Mouse (Mus musculus): ENCODE data around the gene Dapk3. TPM values are rescaled to one million over a fixed set of nuclear protein-coding genes. Genes with fewer than 3 reads are reported as not detected.

Dapk3 gene
- polyA plus RNA-seq, 1 experiment from 2014 or later: 17.8 TPM

DNA sequence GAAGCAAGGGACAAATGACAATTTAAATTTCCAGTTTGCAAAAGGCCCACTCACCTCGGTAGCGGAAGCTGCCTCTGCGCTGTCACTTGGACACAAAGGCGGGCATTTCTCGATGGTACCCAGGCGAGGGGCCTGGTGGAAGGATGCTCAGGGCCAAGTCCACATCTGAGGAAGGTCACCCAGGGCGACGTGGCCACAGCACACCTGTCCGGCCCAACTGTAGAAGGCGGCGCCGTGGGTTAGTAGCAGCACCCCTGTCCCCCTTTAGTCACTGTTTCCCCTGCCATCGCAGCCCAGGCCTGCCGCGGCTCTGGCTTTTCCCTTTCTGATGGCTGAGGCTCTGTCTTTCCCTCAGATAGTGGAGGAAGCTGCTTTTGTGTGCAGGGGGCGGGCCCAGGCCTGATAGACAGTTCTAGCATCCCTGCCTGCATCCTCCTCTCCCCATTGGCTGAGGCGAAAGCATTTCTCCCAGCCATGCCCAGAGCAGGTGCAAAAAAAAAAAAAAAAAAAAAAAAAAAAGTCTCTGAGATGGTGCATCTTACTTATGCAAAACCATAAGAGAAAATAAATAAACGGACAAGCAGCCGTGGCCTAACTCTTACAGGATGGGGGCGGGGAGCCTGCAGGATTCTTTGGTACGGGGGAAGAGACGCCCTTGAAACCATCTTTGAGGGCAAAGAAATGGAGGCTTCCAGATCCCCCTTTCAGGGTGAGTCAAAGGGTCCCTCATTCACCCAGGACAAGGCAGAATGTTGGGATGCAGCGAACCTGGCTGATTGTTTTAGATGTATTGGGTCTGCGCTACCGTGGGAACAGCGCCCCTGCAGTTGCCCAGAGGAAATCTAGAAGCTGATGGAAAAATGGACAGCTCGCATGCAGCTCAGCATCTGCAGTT lies 47.9 kb downstream of the Dapk3 start, which contains the start of gene Atcay:
Gene Atcay, minus strand, starts transcription at position 396 of the 895 bp plus-strand sequence.
- H3K27me3 ChIP-seq: peaks cover 60% of the 10 kb centered on the region
- no peak within 1 kb of the TSS for H3K4me2 ChIP-seq
- peaks cover 18% of the 10 kb centered on the region for H3K4me1 ChIP-seq (replicated peaks)
- no peak for ATAC-seq (ENCODE audit: insufficient read depth)
- H3K4me3 ChIP-seq (replicated peaks): no peak within 1 kb of the TSS
- H3K9me3 ChIP-seq (replicated peaks): no peaks in the 10 kb centered on the region
- H3K27ac ChIP-seq (replicated peaks): no peak within 1 kb of the TSS
- no peak within 1 kb of the TSS for H3K9ac ChIP-seq
- H3K36me3 ChIP-seq (replicated peaks): no peaks in the 10 kb centered on the region
- 12% methylated on average over 27 of the region's 27 CpGs for WGBS (ENCODE audit: insufficient replicate concordance)

DNA sequence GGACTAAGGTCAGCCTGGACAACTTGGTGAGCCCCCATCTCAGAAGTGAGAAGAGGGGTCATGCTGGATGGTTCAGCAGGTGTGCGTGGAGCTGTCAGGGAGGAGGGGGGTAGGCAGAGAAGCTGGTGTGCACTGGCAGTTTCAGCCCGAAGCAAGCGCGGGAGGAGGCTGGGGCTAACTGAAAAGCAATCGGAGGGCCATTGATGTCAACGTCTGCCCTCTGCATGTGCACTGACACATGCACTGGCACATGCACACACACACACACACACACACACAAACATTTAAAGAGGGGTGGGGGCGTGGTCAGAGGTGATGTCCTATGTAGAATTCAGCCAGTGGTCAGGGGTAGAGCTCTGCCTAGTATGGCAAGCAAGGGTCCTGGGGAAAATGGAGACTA lies 48.6 kb downstream of the Dapk3 start:
- ATAC-seq (ENCODE audit: insufficient read depth): no peak
- no peak overlapping the region for H3K9ac ChIP-seq
- H3K27me3 ChIP-seq: peaks cover 63% of the 10 kb centered on the region
- no peak overlapping the region for H3K27ac ChIP-seq (replicated peaks)
- H3K4me3 ChIP-seq (replicated peaks): no peak overlapping the region
- 37% methylated on average over 7 of the region's 7 CpGs for WGBS (ENCODE audit: insufficient replicate concordance)
- H3K9me3 ChIP-seq (replicated peaks): no peaks in the 10 kb centered on the region
- H3K4me1 ChIP-seq (replicated peaks): peaks cover 18% of the 10 kb centered on the region
- H3K4me2 ChIP-seq: no peak overlapping the region
- no peaks in the 10 kb centered on the region for H3K36me3 ChIP-seq (replicated peaks)

DNA sequence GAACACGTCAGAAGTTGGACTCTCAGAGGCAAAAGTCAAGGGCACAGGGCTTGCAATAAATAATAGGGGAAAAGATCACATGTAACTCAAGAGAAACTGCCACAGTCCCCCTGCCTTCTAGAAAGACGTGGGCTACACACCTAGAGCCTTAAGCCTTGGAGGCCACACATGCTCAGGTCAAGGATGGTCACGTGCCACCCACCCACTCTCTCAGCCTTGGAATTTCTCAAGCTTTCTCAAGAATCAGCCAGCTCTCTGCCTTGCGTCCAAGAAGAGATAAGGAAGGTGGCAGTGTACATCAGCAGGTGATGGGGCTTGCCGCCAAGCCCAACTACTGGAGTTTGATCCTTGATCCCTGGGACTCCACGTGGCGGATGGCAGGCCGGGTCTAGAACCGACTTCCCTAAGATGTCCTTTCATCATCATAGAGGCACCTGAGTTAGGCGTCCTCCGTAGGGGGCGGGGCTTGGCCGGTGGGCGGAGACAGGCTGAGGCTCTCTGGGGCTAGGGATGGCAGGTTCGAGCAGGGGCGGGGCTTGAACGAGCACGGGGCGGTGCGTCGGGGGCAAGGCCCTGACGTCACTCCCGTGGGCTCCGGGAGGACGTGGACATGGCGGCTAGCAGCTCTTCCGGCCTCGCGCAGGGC lies 49.9 kb downstream of the Dapk3 start, which contains the start of gene Zfr2:
Gene Zfr2, plus strand, starts transcription at position 576 of the 646 bp plus-strand sequence.
- no peaks in the 10 kb centered on the region for H3K9me3 ChIP-seq (replicated peaks)
- H3K4me3 ChIP-seq (replicated peaks): peak within 1 kb of the TSS; percentile 69
- H3K27me3 ChIP-seq: peaks cover 74% of the 10 kb centered on the region
- H3K4me2 ChIP-seq: peak within 1 kb of the TSS; percentile 87
- H3K4me1 ChIP-seq (replicated peaks): peaks cover 18% of the 10 kb centered on the region
- WGBS (ENCODE audit: insufficient replicate concordance): 6% methylated on average over 29 of the region's 29 CpGs
- peak within 1 kb of the TSS; percentile 57 for H3K9ac ChIP-seq
- no peaks in the 10 kb centered on the region for H3K36me3 ChIP-seq (replicated peaks)
- peak within 1 kb of the TSS; percentile 53; the same call in 1 of the 2 replicates for H3K27ac ChIP-seq (replicated peaks)
- peak; percentile 73 for ATAC-seq (ENCODE audit: insufficient read depth)

DNA sequence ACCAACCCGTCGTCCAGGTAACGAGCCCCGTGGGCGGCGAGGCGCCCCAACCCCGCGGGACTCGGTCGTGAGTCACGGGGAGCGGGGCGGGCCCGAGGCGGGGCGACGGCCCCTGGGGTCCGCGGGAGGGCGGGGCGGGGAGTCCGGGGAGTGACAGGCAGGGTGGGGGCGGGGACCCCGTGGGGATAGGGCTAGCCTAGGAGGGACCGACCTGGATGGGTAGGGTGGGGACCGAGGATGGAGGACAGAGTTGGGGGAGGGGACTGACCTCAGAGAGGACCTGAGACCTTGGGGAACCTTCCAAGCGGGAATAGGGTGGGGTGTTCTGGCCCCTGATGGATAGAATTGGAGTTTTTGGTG lies 50.4 kb downstream of the Dapk3 start:
- Histone ChIP-seq H3K9ac (peak overlapping the region; percentile 57), H3K27me3 (peaks cover 74% of the 10 kb centered on the region), H3K4me1 (replicated peaks) (peaks cover 18% of the 10 kb centered on the region), H3K9me3 (replicated peaks) (no peaks in the 10 kb centered on the region), H3K4me2 (peak overlapping the region; percentile 87), H3K36me3 (replicated peaks) (no peaks in the 10 kb centered on the region), H3K27ac (replicated peaks) (peak overlapping the region; percentile 53; the same call in 1 of the 2 replicates), H3K4me3 (replicated peaks) (peak overlapping the region; percentile 69)
- 2% methylated on average over 28 of the region's 28 CpGs for WGBS (ENCODE audit: insufficient replicate concordance)
- peak; percentile 56; the same call in 1 of the 2 replicates for ATAC-seq (ENCODE audit: insufficient read depth)

DNA sequence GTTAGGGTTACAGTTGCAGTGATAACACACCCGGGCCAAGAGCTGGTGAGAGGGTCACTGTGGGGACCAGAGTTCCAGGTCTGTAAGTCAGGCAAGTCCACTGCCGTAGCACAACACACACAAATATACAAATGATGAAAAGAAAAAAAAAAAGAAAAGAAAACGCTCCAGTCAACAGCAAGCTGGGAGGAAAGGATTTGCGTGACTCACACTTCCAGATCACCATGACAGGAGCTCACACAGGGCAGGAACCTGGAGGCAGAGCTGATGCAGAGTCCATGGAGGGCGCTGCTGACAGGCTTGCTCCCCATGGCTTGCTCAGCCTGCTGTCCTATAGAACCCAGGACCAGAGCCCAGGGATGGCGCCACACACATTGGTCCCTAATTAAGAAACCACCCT lies 51.4 kb downstream of the Dapk3 start:
- no peak overlapping the region for H3K27ac ChIP-seq (replicated peaks)
- no peak overlapping the region for H3K4me3 ChIP-seq (replicated peaks)
- WGBS (ENCODE audit: insufficient replicate concordance): 76% methylated on average over 6 of the region's 6 CpGs
- no peaks in the 10 kb centered on the region for H3K36me3 ChIP-seq (replicated peaks)
- peaks cover 72% of the 10 kb centered on the region for H3K27me3 ChIP-seq
- no peaks in the 10 kb centered on the region for H3K9me3 ChIP-seq (replicated peaks)
- H3K4me1 ChIP-seq (replicated peaks): peaks cover 18% of the 10 kb centered on the region
- no peak overlapping the region for H3K9ac ChIP-seq
- ATAC-seq (ENCODE audit: insufficient read depth): no peak
- H3K4me2 ChIP-seq: peak overlapping the region; percentile 87; the same call in 1 of the 2 replicates

DNA sequence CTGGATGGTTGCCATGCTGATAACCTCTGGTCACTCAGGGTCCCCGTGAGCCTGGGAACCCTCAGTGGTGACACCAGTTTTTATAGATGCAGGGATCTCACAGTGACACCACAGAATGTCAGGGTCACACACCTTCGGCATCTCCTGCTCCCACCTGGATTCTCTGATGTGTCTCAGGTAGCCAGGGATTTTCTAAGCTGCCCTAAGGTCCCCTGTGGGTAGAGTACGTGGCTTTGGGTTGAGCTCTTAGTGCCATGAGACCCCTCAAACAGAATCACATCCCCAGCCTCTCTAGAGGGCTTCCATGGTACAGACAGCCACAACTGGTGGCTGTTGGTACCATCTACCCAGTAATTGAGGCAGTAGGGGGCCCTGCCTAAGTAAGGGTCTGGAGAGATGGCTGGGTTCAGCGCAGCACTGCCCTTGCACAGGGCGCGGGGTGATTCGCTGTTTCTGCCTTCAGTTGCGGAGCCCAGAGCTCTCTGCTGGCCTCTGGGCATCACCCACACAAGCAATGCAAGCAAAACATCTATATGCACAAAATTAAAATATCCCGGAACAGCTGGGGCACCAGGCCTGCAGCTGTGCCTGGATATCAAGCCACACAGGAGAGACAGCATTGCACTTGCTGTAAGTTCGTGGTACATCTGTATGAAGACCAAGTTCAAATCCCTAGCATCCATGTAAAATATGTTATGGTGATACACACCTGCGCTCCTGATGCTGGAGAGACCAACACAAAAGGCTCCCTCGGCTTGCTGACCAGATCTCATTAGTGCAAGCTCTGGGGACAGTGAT lies 53.9 kb downstream of the Dapk3 start:
- Histone ChIP-seq H3K4me2 (no peak overlapping the region), H3K9me3 (replicated peaks) (no peaks in the 10 kb centered on the region), H3K4me3 (replicated peaks) (no peak overlapping the region), H3K27me3 (peaks cover 72% of the 10 kb centered on the region), H3K9ac (no peak overlapping the region), H3K27ac (replicated peaks) (no peak overlapping the region), H3K4me1 (replicated peaks) (peaks cover 22% of the 10 kb centered on the region), H3K36me3 (replicated peaks) (no peaks in the 10 kb centered on the region)
- 65% methylated on average over 12 of the region's 12 CpGs for WGBS (ENCODE audit: insufficient replicate concordance)
- no peak for ATAC-seq (ENCODE audit: insufficient read depth)

DNA sequence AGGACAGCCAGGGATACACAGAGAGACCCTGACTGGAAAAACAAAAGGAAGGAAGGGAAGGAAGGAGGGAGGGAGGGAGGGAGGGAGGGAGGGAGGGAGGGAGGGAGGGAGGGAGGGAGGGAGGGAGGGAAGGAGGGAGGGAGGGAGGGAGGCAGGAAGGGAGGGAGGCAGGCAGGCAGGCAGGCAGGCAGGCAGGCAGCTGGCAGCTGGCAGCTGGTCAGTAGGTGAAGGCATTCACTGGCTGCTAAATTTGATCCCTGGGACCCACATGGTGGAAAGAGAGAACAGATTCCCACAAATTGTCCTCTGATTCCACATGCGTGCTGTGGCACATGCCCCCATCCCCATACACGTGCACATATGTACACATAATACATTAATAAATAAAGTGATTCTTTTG lies 55.8 kb downstream of the Dapk3 start:
- ATAC-seq (ENCODE audit: insufficient read depth): no peak
- Histone ChIP-seq H3K36me3 (replicated peaks) (no peaks in the 10 kb centered on the region), H3K27ac (replicated peaks) (no peak overlapping the region), H3K27me3 (peaks cover 79% of the 10 kb centered on the region), H3K9ac (no peak overlapping the region), H3K9me3 (replicated peaks) (no peaks in the 10 kb centered on the region), H3K4me2 (no peak overlapping the region), H3K4me1 (replicated peaks) (peaks cover 9% of the 10 kb centered on the region), H3K4me3 (replicated peaks) (no peak overlapping the region)
- WGBS (ENCODE audit: insufficient replicate concordance): 63% methylated on average over 2 of the region's 2 CpGs

DNA sequence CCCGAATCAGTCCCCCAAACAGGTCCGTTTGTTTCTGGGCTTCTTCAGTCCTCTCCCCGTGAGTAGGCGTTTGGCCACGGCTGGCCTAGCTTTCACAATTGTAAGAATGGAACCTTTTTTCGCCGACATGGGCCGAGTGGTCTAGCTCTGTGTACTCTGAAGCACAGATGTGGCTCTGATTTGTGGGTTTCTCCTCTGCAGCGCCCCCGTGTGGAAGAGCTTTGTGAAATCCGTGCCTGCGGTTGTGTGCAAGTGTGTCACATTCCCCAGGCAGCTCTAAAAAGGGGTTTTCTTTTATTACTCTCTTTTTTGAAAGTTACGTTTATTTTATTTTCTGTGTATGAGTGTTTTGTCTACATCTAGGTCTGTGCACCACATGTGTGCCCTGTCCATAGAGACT lies 58.1 kb downstream of the Dapk3 start:
- H3K27ac ChIP-seq (replicated peaks): no peak overlapping the region
- H3K4me2 ChIP-seq: no peak overlapping the region
- H3K9me3 ChIP-seq (replicated peaks): no peaks in the 10 kb centered on the region
- H3K4me1 ChIP-seq (replicated peaks): peaks cover 4% of the 10 kb centered on the region; the same call in 1 of the 2 replicates
- no peak for ATAC-seq (ENCODE audit: insufficient read depth)
- H3K9ac ChIP-seq: no peak overlapping the region
- peaks cover 82% of the 10 kb centered on the region for H3K27me3 ChIP-seq
- H3K36me3 ChIP-seq (replicated peaks): no peaks in the 10 kb centered on the region
- no peak overlapping the region for H3K4me3 ChIP-seq (replicated peaks)
- WGBS (ENCODE audit: insufficient replicate concordance): 17% methylated on average over 13 of the region's 13 CpGs

DNA sequence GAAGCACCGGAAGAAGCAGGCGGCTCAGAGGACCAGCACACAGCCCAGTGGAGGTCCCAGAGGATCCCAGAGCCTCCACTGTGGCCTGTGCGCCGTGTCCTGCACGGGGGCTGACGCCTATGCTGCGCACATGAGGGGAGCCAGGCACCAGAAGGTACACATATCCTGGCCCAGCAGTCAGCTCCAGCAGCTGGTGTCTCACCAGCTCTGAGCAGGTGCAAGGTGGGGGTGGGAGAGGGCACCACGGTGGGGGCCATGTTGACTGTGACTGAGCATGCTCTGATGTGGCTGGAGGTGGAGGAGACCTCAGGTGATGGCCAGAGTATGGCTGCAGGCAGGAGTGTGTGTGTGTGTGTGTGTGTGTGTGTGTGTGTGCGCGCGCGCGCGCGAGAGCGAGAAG lies 59.2 kb downstream of the Dapk3 start:
- peaks cover 81% of the 10 kb centered on the region for H3K27me3 ChIP-seq
- WGBS (ENCODE audit: insufficient replicate concordance): 81% methylated on average over 16 of the region's 16 CpGs

More for the DNA sequence above, 59.2 kb downstream of the Dapk3 start:
- H3K36me3 ChIP-seq (replicated peaks): no peaks in the 10 kb centered on the region
- no peak overlapping the region for H3K9ac ChIP-seq
- H3K4me2 ChIP-seq: no peak overlapping the region
- ATAC-seq (ENCODE audit: insufficient read depth): no peak
- H3K9me3 ChIP-seq (replicated peaks): no peaks in the 10 kb centered on the region
- no peak overlapping the region for H3K4me3 ChIP-seq (replicated peaks)
- H3K4me1 ChIP-seq (replicated peaks): peaks cover 4% of the 10 kb centered on the region; the same call in 1 of the 2 replicates
- no peak overlapping the region for H3K27ac ChIP-seq (replicated peaks)
